Mouse (Mus musculus) heart, postnatal 0 days (tissue): ENCODE results near the gene Espn. TPM values are rescaled to one million over a fixed set of nuclear protein-coding genes. Genes with fewer than 3 reads are reported as not detected.
A peak's percentile ranks its signal among the peaks of the same experiment; 100 is the strongest.

Experiments
- ATAC-seq: fragments of 200-750 bp; cut with Nextera tagmentation; 2 replicates; pipeline ENCODE4 v1.8.0; 2017; ENCODE audit warnings: low read depth, moderate number of reproducible peaks, moderate library complexity; ENCODE audit not compliant: insufficient read depth
- DNase-seq: peaks from one replicate; pipeline ENCODE4 v3.0.0-alpha.2; 2016; ENCODE audit warnings: low spot score
- H3K27ac ChIP-seq: fragments of 300-500 bp; sonication (generic); 2 replicates; pipeline ENCODE4 v1.5.1; 2014; ENCODE audit warnings: low read depth, mild to moderate bottlenecking
- H3K27me3 ChIP-seq: fragments of 300-500 bp; sonication (generic); 2 replicates; pipeline ENCODE4 v1.6.1; 2014; ENCODE audit warnings: low read length, mixed read lengths; ENCODE audit not compliant: control insufficient read depth, insufficient read depth
- H3K36me3 ChIP-seq: fragments of 300-500 bp; sonication (generic); replicated peaks from 2 replicates; pipeline ENCODE4 v1.6.1; 2014; ENCODE audit warnings: low read length, mixed read lengths; ENCODE audit not compliant: control insufficient read depth, insufficient read depth
- H3K4me1 ChIP-seq: fragments of 300-500 bp; sonication (generic); 2 replicates; pipeline ENCODE4 v1.6.1; 2014; ENCODE audit warnings: antibody characterized with exemption; ENCODE audit not compliant: control insufficient read depth, insufficient read depth
- H3K4me2 ChIP-seq: fragments of 300-500 bp; sonication (generic); 2 replicates; pipeline ENCODE4 v1.6.1; 2014; ENCODE audit warnings: low read depth, mild to moderate bottlenecking, low read length, moderate library complexity
- H3K4me3 ChIP-seq: fragments of 300-500 bp; sonication (generic); 2 replicates; pipeline ENCODE4 v1.5.1; 2014; ENCODE audit warnings: low read depth, low read length
- H3K9ac ChIP-seq: fragments of 300-500 bp; sonication (generic); replicated peaks from 2 replicates; pipeline ENCODE4 v1.6.1; 2014; ENCODE audit warnings: low read depth, low read length, mixed read lengths
- H3K9me3 ChIP-seq: fragments of 300-500 bp; sonication (generic); replicated peaks from 2 replicates; pipeline ENCODE4 v1.6.1; 2016; ENCODE audit warnings: low read length; ENCODE audit not compliant: control insufficient read depth
- CTCF ChIP-seq: IDR thresholded peaks from 2 replicates; pipeline ENCODE4 v1.5.1; 2016; ENCODE audit warnings: antibody characterized with exemption, control low read depth, low read depth
- EP300 ChIP-seq: IDR thresholded peaks from 2 replicates; pipeline ENCODE4 v1.6.1; 2016; ENCODE audit warnings: antibody characterized with exemption, low read depth
- WGBS: fragments of 180-500 bp; shearing (Covaris S2); extraction: QIAGEN DNeasy Blood & Tissue Kit; methylation state at CpG from one replicate; pipeline ENCODE4 v1.1.7; 2014; 5-methylcytosine and 5-hydroxymethylcytosine counted together
- polyA plus RNA-seq: library from polyadenylated mRNA; unstranded; fragments of >200 nt; fragmentation: Nextera tagmentation; extraction: Ambion mirVana; gene quantifications from 2 replicates; pipeline ENCODE4 v1.2.1, GENCODE M21; 2015
- total RNA-seq: library from RNA; depleted of rRNA; stranded (reverse); fragments of >200 nt; gene quantifications from 2 replicates; pipeline ENCODE4 v1.2.3, GENCODE M21; 2014; ENCODE audit warnings: low replicate concordance

Espn gene
- total and polyA plus RNA-seq, 2 experiments from 2014 or later, result 0.34 to 0.87 TPM

- Histone ChIP-seq H3K27ac (no peak overlapping the region), H3K9ac (no peak overlapping the region), H3K4me3 (no peak overlapping the region), H3K4me1 (peaks cover 6% of the 10 kb centered on the region; the same call in 1 of the 2 replicates), H3K4me2 (no peak overlapping the region), H3K9me3 (no peaks in the 10 kb centered on the region), H3K27me3 (peaks cover 16% of the 10 kb centered on the region), H3K36me3 (no peaks in the 10 kb centered on the region)
- TF ChIP-seq EP300 (no peak), CTCF (peak; percentile 61)
- DNase-seq (peak; percentile 48), ATAC-seq (no peak)
- WGBS, result 29% methylated on average over 6 of the region's 6 CpGs
Measured at GRCm38 (mm10) chr4:152140441-152140840, 11.7 kb downstream of the Espn start.

- no peak for TF ChIP-seq EP300
- peak; percentile 79 for TF ChIP-seq CTCF
- Histone ChIP-seq H3K36me3 (no peaks in the 10 kb centered on the region), H3K4me1 (peaks cover 6% of the 10 kb centered on the region; the same call in 1 of the 2 replicates), H3K4me2 (peak overlapping the region; percentile 59), H3K4me3 (peak overlapping the region; percentile 40), H3K9me3 (no peaks in the 10 kb centered on the region), H3K27ac (no peak overlapping the region), H3K9ac (no peak overlapping the region), H3K27me3 (peaks cover 22% of the 10 kb centered on the region)
- peak; percentile 78 for DNase-seq
- 3% methylated on average over 50 of the region's 51 CpGs for WGBS
- peak; percentile 90 for ATAC-seq
Measured at GRCm38 (mm10) chr4:152138497-152139260, 13.5 kb downstream of the Espn start.

GRCm38 (mm10) chr4:152136876-152137250 lies 15.3 kb downstream of the Espn start:
- DNase-seq (no peak), ATAC-seq (no peak)
- H3K27me3 ChIP-seq, result peaks cover 40% of the 10 kb centered on the region
- H3K4me1 ChIP-seq, result peaks cover 6% of the 10 kb centered on the region; the same call in 1 of the 2 replicates
- no peaks in the 10 kb centered on the region for H3K9me3 ChIP-seq
- no peak overlapping the region for H3K4me2 ChIP-seq
- no peaks in the 10 kb centered on the region for H3K36me3 ChIP-seq
- H3K9ac ChIP-seq, result no peak overlapping the region
- TF ChIP-seq EP300, result no peak
- TF ChIP-seq CTCF, result no peak
- no peak overlapping the region for H3K27ac ChIP-seq
- no peak overlapping the region for H3K4me3 ChIP-seq
- WGBS, result 91% methylated on average over 2 of the region's 2 CpGs

GRCm38 (mm10) chr4:152136112-152136875 lies 15.9 kb downstream of the Espn start:
- 52% methylated on average over 6 of the region's 6 CpGs for WGBS
- Histone ChIP-seq H3K27ac (no peak overlapping the region), H3K4me2 (no peak overlapping the region), H3K4me3 (no peak overlapping the region), H3K36me3 (no peaks in the 10 kb centered on the region), H3K27me3 (peaks cover 46% of the 10 kb centered on the region), H3K9me3 (no peaks in the 10 kb centered on the region), H3K4me1 (peaks cover 9% of the 10 kb centered on the region), H3K9ac (no peak overlapping the region)
- ATAC-seq, result no peak
- TF ChIP-seq CTCF (peak; percentile 52), EP300 (no peak)
- no peak for DNase-seq

GRCm38 (mm10) chr4:152135363-152135762 lies 16.8 kb downstream of the Espn start:
- 87% methylated on average over 12 of the region's 12 CpGs for WGBS
- Histone ChIP-seq H3K27me3 (peaks cover 49% of the 10 kb centered on the region), H3K9me3 (no peaks in the 10 kb centered on the region), H3K36me3 (no peaks in the 10 kb centered on the region), H3K9ac (no peak overlapping the region), H3K4me3 (no peak overlapping the region), H3K27ac (no peak overlapping the region), H3K4me2 (no peak overlapping the region), H3K4me1 (peaks cover 18% of the 10 kb centered on the region)
- DNase-seq, result no peak
- TF ChIP-seq EP300 (no peak), CTCF (no peak)
- no peak for ATAC-seq
